Comparison of ENCODE assay signal across 7 mouse cellular contexts in genomic region chr12:4523688-4524298, GRCm38 (mm10). TPM values are rescaled to one million over a fixed set of nuclear protein-coding genes. Genes with fewer than 3 reads are reported as not detected.
A peak's percentile ranks its signal among the peaks of the same experiment; 100 is the strongest.
DNase-seq lines count a peak whose midpoint lies in the region; ATAC-seq and TF ChIP-seq lines count a peak whose summit lies in the region.

No protein-coding gene starts in this region.

- H3K9ac ChIP-seq in forebrain, embryonic 12.5 days = 0 out of 2 replicates have a peak overlapping the region, but pooled peaks have one; percentile 8
- H3K9ac ChIP-seq in intestine, embryonic 14.5 days (ENCODE audit: low read length) = no peak overlapping the region

- peak overlapping the region; percentile 40 for H3K4me2 ChIP-seq in forebrain, embryonic 12.5 days
- H3K4me2 ChIP-seq in intestine, embryonic 14.5 days (ENCODE audit: low read length) = peak overlapping the region; percentile 38

- ATAC-seq in forebrain, embryonic 12.5 days (ENCODE audit: low FRiP score) = peak; percentile 70
- no peak for ATAC-seq in intestine, embryonic 14.5 days (replicated peaks; ENCODE audit: low FRiP score, low TSS enrichment, low read depth)
- no peak for ATAC-seq in granulocyte monocyte progenitor cell, adult 5-6 weeks (replicated peaks; ENCODE audit: poor library complexity, severe bottlenecking)
- no peak for ATAC-seq in monocyte, adult 5-6 weeks (replicated peaks; ENCODE audit: insufficient number of reproducible peaks, low FRiP score, low TSS enrichment, poor library complexity, severe bottlenecking)

- 8% methylated on average over 9 of the region's 9 CpGs for WGBS in forebrain, embryonic 12.5 days
- 46% methylated on average over 9 of the region's 9 CpGs for WGBS in intestine, embryonic 14.5 days

- intact Hi-C loops in left cerebral cortex, adult 2 months (cut with DNase I) = no loop called here

- peak overlapping the region; percentile 50 for H3K27ac ChIP-seq in left cerebral cortex, adult 2 months
- H3K27ac ChIP-seq in forebrain, embryonic 12.5 days = peak overlapping the region; percentile 91
- peak overlapping the region; percentile 70 for H3K27ac ChIP-seq in intestine, embryonic 14.5 days (ENCODE audit: low read depth)

- H3K4me1 ChIP-seq in forebrain, embryonic 12.5 days = peaks cover 32% of the 10 kb centered on the region
- H3K4me1 ChIP-seq in intestine, embryonic 14.5 days (replicated peaks; ENCODE audit: control insufficient read depth, insufficient read depth, low read length) = peaks cover 21% of the 10 kb centered on the region

- H3K36me3 ChIP-seq in forebrain, embryonic 12.5 days (replicated peaks) = no peaks in the 10 kb centered on the region
- H3K36me3 ChIP-seq in intestine, embryonic 14.5 days (ENCODE audit: control insufficient read depth, insufficient read depth, low read length) = no peaks in the 10 kb centered on the region

- no peak for TF ChIP-seq CTCF in left cerebral cortex, adult 2 months (IDR thresholded peaks at IDR 0.05)

- DNase-seq in left cerebral cortex, adult 2 months (ENCODE audit: extremely low spot score in 1 of 2, low spot score in 2 of 2) = peak in 1 of 2 experiments; percentile 20
- DNase-seq in left cerebral cortex, adult 11 months (ENCODE audit: low spot score) = no peak
- peak; percentile 60 for DNase-seq in intestine, embryonic 14.5 days (ENCODE audit: low spot score)
- DNase-seq in retina, postnatal 1 day = peak; percentile 90

- no peaks in the 10 kb centered on the region for H3K27me3 ChIP-seq in forebrain, embryonic 12.5 days
- no peaks in the 10 kb centered on the region for H3K27me3 ChIP-seq in intestine, embryonic 14.5 days (replicated peaks; ENCODE audit: control insufficient read depth, insufficient read depth, low read length)

- no peaks in the 10 kb centered on the region for H3K9me3 ChIP-seq in forebrain, embryonic 12.5 days
- H3K9me3 ChIP-seq in intestine, embryonic 14.5 days (ENCODE audit: control insufficient read depth, low read length) = no peaks in the 10 kb centered on the region

- H3K4me3 ChIP-seq in left cerebral cortex, adult 2 months = no peak overlapping the region; the same call in 1 of the 2 replicates
- H3K4me3 ChIP-seq in forebrain, embryonic 12.5 days (replicated peaks) = no peak overlapping the region
- H3K4me3 ChIP-seq in intestine, embryonic 14.5 days (ENCODE audit: low read depth, low read length) = no peak overlapping the region

RNA-seq across cellular contexts. Expression of gene Ncoa1, which starts 46.8 kb away (rescaled TPM):
- 100 to 1,000 TPM; 109 to 115 TPM for total RNA-seq in left cerebral cortex, adult 2 months (2021)
- polyA plus RNA-seq in forebrain, embryonic 12.5 days (2016; fragmentation: Nextera tagmentation; extraction: Ambion mirVana) = 9.1 and 11.1 TPM in 2 replicates
- polyA plus RNA-seq in intestine, embryonic 14.5 days (2014; fragmentation: Nextera tagmentation; extraction: Ambion mirVana) = 9.5 and 10.3 TPM in 2 replicates
- 14.5 and 15.6 TPM in 2 replicates for total RNA-seq in granulocyte monocyte progenitor cell, adult 5-6 weeks (2014; fragmentation: Nextera tagmentation)
- total RNA-seq in granulocyte monocyte progenitor cell, adult 5-6 weeks (2017) = 10.1 and 16.9 TPM in 2 replicates
- 36.9 to 81.2 TPM (median 70.4 TPM) in 3 replicates for total RNA-seq in monocyte, adult 5-6 weeks (2017)
